Mouse (Mus musculus) C2C12 (cell line): Measurements from ENCODE around the gene Robo1.

Experiments used
- CEBPB ChIP-seq: IDR thresholded peaks from one replicate; pipeline ENCODE4 v1.6.1; 2011; ENCODE audit warnings: low read depth, mild to moderate bottlenecking, control low read depth, moderate library complexity
- CTCF ChIP-seq: IDR thresholded peaks from one replicate; pipeline ENCODE4 v1.5.1; 2011; ENCODE audit not compliant: control insufficient read depth, insufficient read depth, insufficient read length
- FOSL1 ChIP-seq: IDR thresholded peaks from one replicate; pipeline ENCODE4 v1.8.0; 2011; ENCODE audit warnings: mild to moderate bottlenecking, low read length; ENCODE audit not compliant: poor library complexity, insufficient read depth, severe bottlenecking
- MAX ChIP-seq: IDR thresholded peaks from one replicate; pipeline ENCODE4 v1.6.1; 2011; ENCODE audit warnings: mild to moderate bottlenecking, control low read depth
- MYOD1 ChIP-seq: IDR thresholded peaks from one replicate; pipeline ENCODE4 v1.6.1; 2011; ENCODE audit warnings: low read depth; ENCODE audit not compliant: control insufficient read depth, insufficient read length
- MYOG ChIP-seq: IDR thresholded peaks from one replicate; pipeline ENCODE4 v1.6.1; 2011; ENCODE audit not compliant: control insufficient read depth, insufficient read length; ENCODE audit errors: extremely low read depth
- USF1 ChIP-seq: IDR thresholded peaks from one replicate; pipeline ENCODE4 v1.6.1; 2011; ENCODE audit warnings: low read depth, mild to moderate bottlenecking, control low read depth, moderate library complexity

- no peak for TF ChIP-seq CTCF
- TF ChIP-seq MYOG = no peak
- no peak for TF ChIP-seq USF1
- TF ChIP-seq MYOD1 = no peak
- no peak for TF ChIP-seq MAX
- no peak for TF ChIP-seq CEBPB
- TF ChIP-seq FOSL1 = no peak
Observed at GRCm38 (mm10) chr16:72587376-72588072, 279.4 kb downstream of the Robo1 start.
